Mouse (Mus musculus): ENCODE measurements around the gene Phlda1. TPM values are rescaled to one million over a fixed set of nuclear protein-coding genes. Genes with fewer than 3 reads are reported as not detected.
A peak's percentile ranks its signal among the peaks of the same experiment; 100 is the strongest.

The Phlda1 gene
- polyA plus RNA-seq, 1 experiment from 2014 or later: 4.4 TPM

DNA sequence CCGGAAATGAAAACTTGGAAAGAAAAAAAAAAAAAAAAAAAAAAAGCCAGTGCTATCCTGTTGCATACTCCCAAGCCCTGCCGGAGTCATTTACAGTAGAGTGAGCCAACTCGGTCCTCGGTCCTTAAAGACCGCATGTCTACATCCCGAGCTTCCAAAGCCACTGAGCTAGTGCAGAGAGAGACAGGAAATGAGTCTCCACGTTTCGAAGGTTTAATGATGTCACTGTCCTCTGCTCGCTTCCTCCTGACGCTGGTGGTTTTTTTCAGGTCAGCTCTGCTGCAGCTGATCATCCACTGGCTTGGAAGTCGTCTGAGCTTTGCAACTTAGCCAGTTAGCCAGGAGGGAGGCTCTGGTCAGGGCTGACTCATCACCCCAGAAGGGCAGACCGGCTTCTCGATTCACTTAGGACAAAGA, 10.1 kb downstream of the Phlda1 start:
- Histone ChIP-seq H3K4me3 (replicated peaks) (no peak overlapping the region), H3K9ac (no peak overlapping the region), H3K36me3 (no peaks in the 10 kb centered on the region), H3K4me2 (0 out of 2 replicates have a peak overlapping the region, but pooled peaks have one; percentile 29), H3K27ac (peak overlapping the region; percentile 9; the same call in 1 of the 2 replicates), H3K4me1 (replicated peaks) (peaks cover 28% of the 10 kb centered on the region), H3K27me3 (0 out of 2 replicates have a peak, but pooled peaks cover 7% of the 10 kb centered on the region), H3K9me3 (replicated peaks) (no peaks in the 10 kb centered on the region)
- ATAC-seq (ENCODE audit: low read depth) (peak; percentile 47; the same call in 1 of the 2 replicates), DNase-seq (no peak)
- WGBS (ENCODE audit: insufficient replicate concordance): 14% methylated on average over 13 of the region's 13 CpGs

DNA sequence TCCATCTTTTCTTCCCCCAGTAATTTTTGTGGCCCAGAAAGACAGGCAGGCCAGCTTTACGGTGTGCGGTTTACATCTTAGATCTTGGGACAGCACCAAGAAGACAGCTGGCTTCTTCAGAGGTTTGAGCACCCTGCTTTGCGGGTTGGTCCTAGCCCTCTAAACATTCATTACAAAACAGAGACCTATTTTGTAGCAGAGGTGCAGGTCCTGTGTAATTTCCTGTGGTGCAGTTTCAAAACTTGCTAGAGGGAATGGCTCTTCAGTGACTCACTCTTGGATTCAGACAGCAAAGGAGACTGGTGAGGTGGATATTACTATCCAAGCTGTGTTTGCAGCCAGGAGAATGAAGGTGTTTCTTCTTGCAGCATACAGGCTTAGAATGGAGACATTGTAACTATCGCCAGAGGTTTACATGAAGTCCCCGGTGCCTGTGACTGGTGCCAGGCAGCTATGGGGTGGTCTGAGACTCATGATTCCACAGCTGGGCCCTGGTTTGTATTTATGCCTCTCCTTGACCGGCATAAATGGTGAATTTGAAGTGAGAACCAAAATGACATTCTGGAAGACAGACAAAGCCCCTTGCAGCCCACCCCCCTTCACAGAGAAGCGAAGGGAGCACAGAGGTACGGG, 10.8 kb downstream of the Phlda1 start:
- DNase-seq (no peak), ATAC-seq (ENCODE audit: low read depth) (no peak)
- H3K4me1 ChIP-seq (replicated peaks): peaks cover 28% of the 10 kb centered on the region
- no peaks in the 10 kb centered on the region for H3K36me3 ChIP-seq
- H3K4me2 ChIP-seq: no peak overlapping the region
- no peak overlapping the region for H3K9ac ChIP-seq
- H3K27ac ChIP-seq: no peak overlapping the region
- H3K27me3 ChIP-seq: 0 out of 2 replicates have a peak, but pooled peaks cover 7% of the 10 kb centered on the region
- no peaks in the 10 kb centered on the region for H3K9me3 ChIP-seq (replicated peaks)
- WGBS (ENCODE audit: insufficient replicate concordance): 84% methylated on average over 8 of the region's 8 CpGs
- no peak overlapping the region for H3K4me3 ChIP-seq (replicated peaks)

GRCm38 (mm10) chr10:111518350-111518749, 12.3 kb downstream of the Phlda1 start:
- WGBS (ENCODE audit: insufficient replicate concordance): 70% methylated on average over 4 of the region's 4 CpGs
- Histone ChIP-seq H3K4me1 (replicated peaks) (peaks cover 28% of the 10 kb centered on the region), H3K4me3 (replicated peaks) (no peak overlapping the region), H3K4me2 (no peak overlapping the region), H3K9me3 (replicated peaks) (no peaks in the 10 kb centered on the region), H3K36me3 (no peaks in the 10 kb centered on the region), H3K27ac (no peak overlapping the region), H3K27me3 (0 out of 2 replicates have a peak, but pooled peaks cover 7% of the 10 kb centered on the region), H3K9ac (no peak overlapping the region)
- DNase-seq (no peak), ATAC-seq (ENCODE audit: low read depth) (no peak)

DNA sequence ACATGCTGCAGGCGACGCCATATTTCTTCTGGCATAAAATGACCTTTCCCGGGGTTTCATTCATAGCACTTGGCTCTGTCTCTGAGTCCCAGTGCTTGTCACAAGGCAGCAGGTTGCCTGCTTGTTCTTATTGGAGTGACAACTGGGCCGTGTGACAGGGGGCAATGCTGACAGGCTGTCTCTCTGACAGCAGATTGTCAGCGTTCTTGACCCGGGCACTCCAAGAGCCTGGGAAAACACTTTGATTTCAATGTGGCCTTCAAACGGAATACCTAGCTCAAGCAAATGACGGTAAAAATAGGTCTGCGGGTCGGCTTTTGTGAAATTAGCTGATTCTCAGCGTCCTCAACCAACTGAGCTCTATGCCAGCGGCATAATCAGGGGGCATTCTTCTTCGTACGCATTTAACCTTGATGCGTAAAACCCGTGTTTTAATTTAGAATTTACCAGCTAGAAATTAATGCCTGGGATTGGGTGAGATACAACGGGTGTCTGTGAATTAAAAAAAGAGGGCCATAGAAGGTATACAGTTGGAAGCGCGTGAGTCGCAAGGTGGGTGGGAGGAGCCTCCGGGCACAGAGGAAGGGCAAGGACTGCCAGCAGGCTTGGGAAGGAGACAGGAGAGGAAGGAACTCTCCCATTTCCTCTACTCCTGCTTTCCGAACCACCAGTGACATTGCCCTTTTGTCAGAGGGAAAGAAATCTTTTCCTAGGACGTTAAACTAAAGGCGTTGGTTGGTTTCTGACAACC, 13.7 kb downstream of the Phlda1 start:
- H3K4me3 ChIP-seq (replicated peaks): peak overlapping the region; percentile 18; the same call in 1 of the 2 replicates

DNA sequence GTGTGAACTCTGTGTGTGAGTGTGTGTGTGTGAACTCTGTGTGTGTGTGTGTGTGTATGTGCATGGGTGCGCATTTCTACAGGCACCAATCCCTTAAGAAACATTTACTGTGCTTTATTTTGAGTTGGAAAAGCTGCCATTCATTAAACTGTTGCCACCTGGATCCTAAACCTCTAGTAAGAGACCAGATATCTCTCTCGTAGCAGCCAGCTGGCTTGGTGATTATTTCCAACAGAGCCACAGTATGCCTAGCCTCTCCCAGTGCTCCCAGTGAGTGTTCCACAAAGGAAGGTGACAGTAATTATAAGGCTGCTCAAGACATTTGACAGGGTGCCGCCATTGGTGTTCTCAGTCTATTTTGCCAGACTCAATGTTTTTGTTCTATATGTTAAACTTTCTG, 14.5 kb downstream of the Phlda1 start:
- H3K27me3 ChIP-seq: 0 out of 2 replicates have a peak, but pooled peaks cover 7% of the 10 kb centered on the region

More for the DNA sequence above, 13.7 kb downstream of the Phlda1 start:
- 37% methylated on average over 24 of the region's 24 CpGs for WGBS (ENCODE audit: insufficient replicate concordance)
- H3K9me3 ChIP-seq (replicated peaks): no peaks in the 10 kb centered on the region
- no peak for DNase-seq
- no peak overlapping the region for H3K27ac ChIP-seq
- peak overlapping the region; percentile 31 for H3K4me2 ChIP-seq
- H3K9ac ChIP-seq: no peak overlapping the region
- peaks cover 27% of the 10 kb centered on the region for H3K4me1 ChIP-seq (replicated peaks)
- 0 out of 2 replicates have a peak, but pooled peaks cover 7% of the 10 kb centered on the region for H3K27me3 ChIP-seq
- no peaks in the 10 kb centered on the region for H3K36me3 ChIP-seq
- ATAC-seq (ENCODE audit: low read depth): no peak

GRCm38 (mm10) chr10:111521636-111522035, 15.6 kb downstream of the Phlda1 start:
- Histone ChIP-seq H3K4me3 (replicated peaks) (no peak overlapping the region), H3K9me3 (replicated peaks) (no peaks in the 10 kb centered on the region), H3K36me3 (no peaks in the 10 kb centered on the region), H3K27ac (no peak overlapping the region), H3K4me1 (replicated peaks) (peaks cover 9% of the 10 kb centered on the region), H3K9ac (no peak overlapping the region), H3K27me3 (0 out of 2 replicates have a peak, but pooled peaks cover 7% of the 10 kb centered on the region), H3K4me2 (no peak overlapping the region)
- DNase-seq (no peak), ATAC-seq (ENCODE audit: low read depth) (no peak)
- 51% methylated on average over 4 of the region's 4 CpGs for WGBS (ENCODE audit: insufficient replicate concordance)

More for the DNA sequence above, 14.5 kb downstream of the Phlda1 start:
- no peak for ATAC-seq (ENCODE audit: low read depth)
- Histone ChIP-seq H3K27ac (no peak overlapping the region), H3K36me3 (no peaks in the 10 kb centered on the region), H3K4me2 (no peak overlapping the region), H3K9ac (no peak overlapping the region), H3K4me3 (replicated peaks) (no peak overlapping the region), H3K9me3 (replicated peaks) (no peaks in the 10 kb centered on the region), H3K4me1 (replicated peaks) (peaks cover 19% of the 10 kb centered on the region)
- no peak for DNase-seq
- WGBS (ENCODE audit: insufficient replicate concordance): 65% methylated on average over 3 of the region's 3 CpGs

DNA sequence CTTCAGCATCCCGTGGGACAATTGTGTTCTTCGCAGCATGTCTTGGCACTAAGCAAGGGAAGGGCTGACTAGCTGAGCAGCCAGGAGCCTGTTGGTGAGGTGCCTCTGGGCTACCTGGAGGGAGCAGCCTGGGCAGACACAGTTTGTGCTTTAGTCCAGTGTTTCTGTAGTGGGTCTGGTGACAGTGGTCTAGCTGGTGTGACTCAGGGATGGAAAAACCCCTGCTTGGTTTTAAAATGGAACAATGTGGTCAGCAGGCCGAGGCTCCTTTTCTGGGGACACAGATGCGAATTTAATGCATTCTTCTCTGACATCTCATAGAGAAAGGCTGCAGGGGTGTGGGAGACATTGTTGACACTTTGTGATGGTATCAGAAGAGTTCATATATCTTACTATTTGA, 16.1 kb downstream of the Phlda1 start:
- Histone ChIP-seq H3K4me1 (replicated peaks) (peaks cover 4% of the 10 kb centered on the region; the same call in 1 of the 2 replicates), H3K27ac (no peak overlapping the region), H3K27me3 (0 out of 2 replicates have a peak, but pooled peaks cover 7% of the 10 kb centered on the region), H3K36me3 (no peaks in the 10 kb centered on the region), H3K4me2 (no peak overlapping the region), H3K9me3 (replicated peaks) (no peaks in the 10 kb centered on the region), H3K4me3 (replicated peaks) (no peak overlapping the region), H3K9ac (no peak overlapping the region)
- 69% methylated on average over 4 of the region's 4 CpGs for WGBS (ENCODE audit: insufficient replicate concordance)
- DNase-seq: no peak
- no peak for ATAC-seq (ENCODE audit: low read depth)

- no peak overlapping the region for H3K27ac ChIP-seq
- WGBS (ENCODE audit: insufficient replicate concordance): 82% methylated on average over 12 of the region's 12 CpGs
- DNase-seq (no peak), ATAC-seq (ENCODE audit: low read depth) (no peak)
- H3K4me2 ChIP-seq: no peak overlapping the region
- H3K36me3 ChIP-seq: no peaks in the 10 kb centered on the region
- 0 out of 2 replicates have a peak, but pooled peaks cover 3% of the 10 kb centered on the region for H3K4me1 ChIP-seq (replicated peaks)
- H3K9me3 ChIP-seq (replicated peaks): no peaks in the 10 kb centered on the region
- 0 out of 2 replicates have a peak, but pooled peaks cover 7% of the 10 kb centered on the region for H3K27me3 ChIP-seq
- H3K9ac ChIP-seq: no peak overlapping the region
- no peak overlapping the region for H3K4me3 ChIP-seq (replicated peaks)
Measured at GRCm38 (mm10) chr10:111523894-111524293, 17.8 kb downstream of the Phlda1 start.

DNA sequence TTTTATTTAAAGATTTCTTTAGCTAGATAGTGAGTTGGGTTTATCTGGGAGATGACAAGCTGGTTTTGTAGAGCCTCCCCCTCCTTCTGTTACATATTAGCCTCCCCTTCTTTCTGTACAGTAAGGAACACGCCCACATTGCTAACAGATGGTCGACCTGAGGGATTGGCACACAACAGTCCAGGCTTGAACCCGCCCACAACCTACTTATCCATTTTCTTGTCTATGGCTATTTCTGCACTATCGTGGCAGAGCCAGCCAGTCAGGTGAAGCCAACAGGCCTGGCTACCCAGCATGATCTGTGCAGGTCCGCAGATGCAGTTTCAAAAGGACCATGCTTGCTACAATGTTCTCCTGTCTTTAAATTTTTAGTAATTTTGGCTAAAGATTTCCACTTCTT, 21.0 kb downstream of the Phlda1 start:
- H3K36me3 ChIP-seq: no peaks in the 10 kb centered on the region
- no peak for ATAC-seq (ENCODE audit: low read depth)
- DNase-seq: no peak
- H3K4me3 ChIP-seq (replicated peaks): no peak overlapping the region
- WGBS (ENCODE audit: insufficient replicate concordance): 42% methylated on average over 5 of the region's 5 CpGs
- no peaks in the 10 kb centered on the region for H3K27me3 ChIP-seq
- no peak overlapping the region for H3K4me2 ChIP-seq
- H3K9ac ChIP-seq: no peak overlapping the region
- no peaks in the 10 kb centered on the region for H3K4me1 ChIP-seq (replicated peaks)
- no peak overlapping the region for H3K27ac ChIP-seq
- H3K9me3 ChIP-seq (replicated peaks): no peaks in the 10 kb centered on the region

DNA sequence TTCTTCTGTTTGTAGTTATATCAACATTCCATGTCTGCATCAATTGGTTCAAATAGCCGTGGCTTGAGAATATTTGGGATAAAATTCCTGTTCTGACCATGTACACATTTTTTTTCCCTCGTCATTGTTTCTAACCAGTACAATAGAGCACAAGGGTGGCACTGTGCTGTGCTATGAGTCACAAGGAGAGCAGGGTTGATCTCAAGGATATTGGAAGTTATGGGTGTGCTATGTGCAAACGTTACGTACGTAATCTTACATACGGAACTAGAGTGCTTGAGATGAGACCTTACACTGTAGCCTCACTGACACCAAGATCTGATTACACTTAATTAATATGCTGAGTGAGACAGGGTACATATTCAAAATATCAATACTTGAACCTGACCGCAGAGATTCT, 21.5 kb downstream of the Phlda1 start:
- ATAC-seq (ENCODE audit: low read depth): no peak
- no peak for DNase-seq
- Histone ChIP-seq H3K4me2 (no peak overlapping the region), H3K9ac (no peak overlapping the region), H3K27ac (no peak overlapping the region), H3K36me3 (no peaks in the 10 kb centered on the region), H3K9me3 (replicated peaks) (no peaks in the 10 kb centered on the region), H3K4me3 (replicated peaks) (no peak overlapping the region), H3K27me3 (no peaks in the 10 kb centered on the region), H3K4me1 (replicated peaks) (no peaks in the 10 kb centered on the region)
- 74% methylated on average over 7 of the region's 7 CpGs for WGBS (ENCODE audit: insufficient replicate concordance)

DNA sequence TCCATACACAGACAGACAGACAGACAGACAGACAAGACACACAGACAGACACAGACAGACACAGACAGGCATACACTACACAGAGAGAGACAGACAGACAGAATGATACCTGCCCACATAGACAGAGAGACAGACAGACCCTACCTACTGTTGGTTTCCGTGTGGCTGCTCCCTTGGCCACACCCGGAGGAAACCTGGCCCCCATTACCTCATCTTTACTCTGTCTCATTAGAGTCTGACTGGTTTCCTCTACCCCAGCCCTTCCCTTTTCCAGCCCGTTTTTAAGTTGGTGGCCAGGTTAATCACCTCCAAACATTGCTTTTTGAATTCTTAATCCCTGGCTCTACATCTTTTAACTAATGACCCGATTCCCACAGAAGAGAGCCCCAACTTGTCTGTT, 22.2 kb downstream of the Phlda1 start:
- no peaks in the 10 kb centered on the region for H3K36me3 ChIP-seq
- no peak overlapping the region for H3K27ac ChIP-seq
- no peak overlapping the region for H3K9ac ChIP-seq
- ATAC-seq (ENCODE audit: low read depth) (no peak), DNase-seq (no peak)
- WGBS (ENCODE audit: insufficient replicate concordance): 40% methylated on average over 4 of the region's 4 CpGs
- no peak overlapping the region for H3K4me3 ChIP-seq (replicated peaks)
- no peaks in the 10 kb centered on the region for H3K27me3 ChIP-seq
- no peak overlapping the region for H3K4me2 ChIP-seq
- no peaks in the 10 kb centered on the region for H3K4me1 ChIP-seq (replicated peaks)
- no peaks in the 10 kb centered on the region for H3K9me3 ChIP-seq (replicated peaks)

Measured in liver, embryonic 13.5 days (tissue).